Mouse (Mus musculus) liver, postnatal 0 days (tissue): ENCODE results near the gene Cd93. TPM values are rescaled to one million over a fixed set of nuclear protein-coding genes. Genes with fewer than 3 reads are reported as not detected.
A peak's percentile ranks its signal among the peaks of the same experiment; 100 is the strongest.

Experiments used
- ATAC-seq: fragments of 200-750 bp; cut with Nextera tagmentation; 2 replicates; pipeline ENCODE4 v1.8.0; 2017; ENCODE audit warnings: mild to moderate bottlenecking, moderate library complexity
- DNase-seq: peaks from one replicate; pipeline ENCODE4 v3.0.0-alpha.2; 2016
- H3K27ac ChIP-seq: fragments of 300-500 bp; sonication (generic); 2 replicates; pipeline ENCODE4 v1.5.1; 2014; ENCODE audit warnings: antibody characterized with exemption, moderate library complexity, mild to moderate bottlenecking, low read depth
- H3K27me3 ChIP-seq: fragments of 300-500 bp; sonication (generic); 2 replicates; pipeline ENCODE4 v1.6.1; 2014; ENCODE audit warnings: low read length, control low read depth, mixed read lengths; ENCODE audit not compliant: insufficient read depth
- H3K36me3 ChIP-seq: fragments of 300-500 bp; sonication (generic); replicated peaks from 2 replicates; pipeline ENCODE4 v1.6.1; 2014; ENCODE audit warnings: mild to moderate bottlenecking, control low read depth, low read length, moderate library complexity, mixed read lengths; ENCODE audit not compliant: insufficient read depth
- H3K4me1 ChIP-seq: fragments of 300-500 bp; sonication (generic); 2 replicates; pipeline ENCODE4 v1.6.1; 2014; ENCODE audit warnings: antibody characterized with exemption, mild to moderate bottlenecking, control low read depth; ENCODE audit not compliant: insufficient read depth
- H3K4me2 ChIP-seq: fragments of 300-500 bp; sonication (generic); 2 replicates; pipeline ENCODE4 v1.6.1; 2014; ENCODE audit warnings: low read depth, mild to moderate bottlenecking, low read length, moderate library complexity, mixed read lengths
- H3K4me3 ChIP-seq: fragments of 300-500 bp; sonication (generic); 2 replicates; pipeline ENCODE4 v1.5.1; 2014; ENCODE audit warnings: low read depth, low read length
- H3K9ac ChIP-seq: fragments of 300-500 bp; sonication (generic); replicated peaks from 2 replicates; pipeline ENCODE4 v1.6.1; 2014; ENCODE audit warnings: mild to moderate bottlenecking, moderate library complexity
- H3K9me3 ChIP-seq: fragments of 300-500 bp; sonication (generic); 2 replicates; pipeline ENCODE4 v1.6.1; 2016; ENCODE audit warnings: mild to moderate bottlenecking, control low read depth, low read length, mixed read lengths
- CTCF ChIP-seq: sonication (generic); IDR thresholded peaks from 2 replicates; pipeline ENCODE4 v1.5.1; 2016; ENCODE audit warnings: antibody characterized with exemption, low read depth
- EP300 ChIP-seq: IDR thresholded peaks from 2 replicates; pipeline ENCODE4 v1.6.1; 2016; ENCODE audit warnings: antibody characterized with exemption, low read depth, mild to moderate bottlenecking
- WGBS: fragments of 180-500 bp; shearing (Covaris S2); extraction: QIAGEN DNeasy Blood & Tissue Kit; methylation state at CpG from one replicate; pipeline ENCODE4 v1.1.7; 2014; ENCODE audit not compliant: insufficient replicate concordance; 5-methylcytosine and 5-hydroxymethylcytosine counted together
- polyA plus RNA-seq: library from polyadenylated mRNA; unstranded; fragments of >200 nt; fragmentation: Nextera tagmentation; extraction: Ambion mirVana; gene quantifications from 2 replicates; pipeline ENCODE4 v1.2.1, GENCODE M21; 2015

Gene Cd93
- polyA plus RNA-seq, 1 experiment from 2014 or later: 3.3 TPM

DNA sequence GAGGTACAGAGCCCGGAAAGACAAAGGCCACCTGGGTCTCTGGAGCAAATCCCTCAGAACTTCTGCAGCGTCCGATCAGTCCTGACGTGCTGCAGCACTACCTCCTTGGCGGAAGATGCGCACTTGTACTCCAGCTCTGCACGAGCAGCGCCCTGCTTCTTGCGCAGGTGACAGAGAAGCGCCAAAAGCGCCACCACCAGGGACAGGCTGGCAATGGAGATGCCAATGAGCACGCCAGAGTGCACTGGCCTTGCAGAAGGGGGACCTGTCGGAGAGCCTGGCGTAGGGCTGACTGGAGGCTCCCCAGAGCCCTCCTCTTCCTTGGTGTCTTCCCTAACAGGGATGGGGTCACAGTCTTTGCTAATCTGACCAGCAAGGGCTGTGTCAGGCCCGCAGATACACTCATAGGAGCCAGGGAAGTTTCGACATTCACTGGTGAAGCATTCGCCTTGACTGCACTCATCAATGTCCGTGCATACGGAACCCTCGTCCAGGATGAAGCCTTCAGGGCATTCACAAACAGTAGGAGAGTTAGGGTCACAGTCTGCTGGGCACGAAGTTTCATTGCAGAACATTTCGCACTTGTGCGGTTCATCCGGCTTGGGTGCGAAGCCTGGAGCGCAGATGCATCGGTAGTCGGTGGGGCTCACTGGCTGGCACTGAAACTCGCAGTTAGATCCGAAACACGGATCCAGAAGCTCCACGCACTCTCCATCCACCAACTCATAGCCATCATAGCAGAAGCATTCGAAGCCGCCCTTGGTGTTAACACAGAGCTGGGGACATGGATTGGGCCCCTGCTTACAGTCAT is 37.0 kb downstream of the Cd93 start:
- peak overlapping the region; percentile 68 for H3K4me2 ChIP-seq
- DNase-seq (peak; percentile 53), ATAC-seq (no peak)
- no peaks in the 10 kb centered on the region for H3K36me3 ChIP-seq
- H3K4me3 ChIP-seq: peak overlapping the region; percentile 53
- H3K27ac ChIP-seq: peak overlapping the region; percentile 24; the same call in 1 of the 2 replicates
- TF ChIP-seq CTCF: peak; percentile 52
- TF ChIP-seq EP300: no peak
- H3K4me1 ChIP-seq: peaks cover 11% of the 10 kb centered on the region; the same call in 1 of the 2 replicates
- WGBS: 9% methylated on average over 34 of the region's 34 CpGs
- H3K9ac ChIP-seq: peak overlapping the region; percentile 51
- H3K9me3 ChIP-seq: no peaks in the 10 kb centered on the region
- peaks cover 22% of the 10 kb centered on the region for H3K27me3 ChIP-seq

DNA sequence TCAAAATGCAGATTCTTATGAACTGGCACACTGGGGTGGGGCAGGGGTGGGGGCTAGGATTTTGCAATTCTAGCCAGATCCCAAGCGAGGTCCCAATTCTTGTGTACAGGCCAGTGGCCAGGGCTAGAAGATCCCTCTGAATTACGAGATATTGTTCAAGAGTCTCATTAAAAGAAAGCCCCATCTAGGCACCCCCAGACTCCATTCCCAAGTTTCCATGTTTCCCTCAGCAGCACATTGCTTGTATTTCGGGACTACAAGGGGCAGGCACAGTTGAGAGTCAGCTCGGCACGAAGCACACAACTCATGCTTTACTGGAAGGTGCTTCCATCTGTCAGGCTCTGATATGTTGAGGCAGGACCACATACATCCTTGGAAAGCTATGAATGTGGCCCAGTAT is 38.5 kb downstream of the Cd93 start:
- peak overlapping the region; percentile 68 for H3K4me2 ChIP-seq
- TF ChIP-seq CTCF (no peak), EP300 (no peak)
- H3K4me3 ChIP-seq: peak overlapping the region; percentile 53; the same call in 1 of the 2 replicates

DNA sequence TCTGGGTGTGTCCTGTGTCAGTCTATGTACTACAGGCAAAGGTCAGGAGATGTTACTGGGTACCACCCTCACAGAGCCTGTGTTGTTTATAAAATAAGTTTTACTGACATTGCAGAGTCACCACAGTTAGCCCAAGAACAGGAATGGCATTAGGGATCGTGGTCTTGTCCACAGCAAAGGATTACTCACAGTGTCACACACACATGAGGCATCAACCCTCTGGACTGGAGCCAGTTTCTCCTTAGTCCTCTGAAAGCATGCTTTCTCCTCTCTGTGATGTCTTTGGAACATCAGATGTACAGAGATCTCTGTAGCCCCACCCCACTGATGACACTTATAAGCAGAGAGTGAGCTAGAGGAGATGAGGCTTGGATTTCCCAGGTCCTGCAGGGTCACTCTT is 41.1 kb downstream of the Cd93 start:
- TF ChIP-seq CTCF: no peak
- 69% methylated on average over 1 of the region's 1 CpGs for WGBS
- no peak overlapping the region for H3K4me3 ChIP-seq
- DNase-seq: no peak
- no peak overlapping the region for H3K4me2 ChIP-seq
- H3K27ac ChIP-seq: no peak overlapping the region
- peaks cover 5% of the 10 kb centered on the region; the same call in 1 of the 2 replicates for H3K4me1 ChIP-seq
- H3K9ac ChIP-seq: no peak overlapping the region
- H3K9me3 ChIP-seq: no peaks in the 10 kb centered on the region
- H3K27me3 ChIP-seq: peaks cover 15% of the 10 kb centered on the region
- no peak for ATAC-seq
- H3K36me3 ChIP-seq: no peaks in the 10 kb centered on the region

More for the DNA sequence above, 38.5 kb downstream of the Cd93 start:
- DNase-seq: no peak
- no peak overlapping the region for H3K27ac ChIP-seq
- H3K9me3 ChIP-seq: no peaks in the 10 kb centered on the region
- peaks cover 22% of the 10 kb centered on the region for H3K27me3 ChIP-seq
- no peak overlapping the region for H3K9ac ChIP-seq
- peaks cover 11% of the 10 kb centered on the region; the same call in 1 of the 2 replicates for H3K4me1 ChIP-seq
- no peaks in the 10 kb centered on the region for H3K36me3 ChIP-seq
- ATAC-seq: no peak
- 66% methylated on average over 5 of the region's 5 CpGs for WGBS

DNA sequence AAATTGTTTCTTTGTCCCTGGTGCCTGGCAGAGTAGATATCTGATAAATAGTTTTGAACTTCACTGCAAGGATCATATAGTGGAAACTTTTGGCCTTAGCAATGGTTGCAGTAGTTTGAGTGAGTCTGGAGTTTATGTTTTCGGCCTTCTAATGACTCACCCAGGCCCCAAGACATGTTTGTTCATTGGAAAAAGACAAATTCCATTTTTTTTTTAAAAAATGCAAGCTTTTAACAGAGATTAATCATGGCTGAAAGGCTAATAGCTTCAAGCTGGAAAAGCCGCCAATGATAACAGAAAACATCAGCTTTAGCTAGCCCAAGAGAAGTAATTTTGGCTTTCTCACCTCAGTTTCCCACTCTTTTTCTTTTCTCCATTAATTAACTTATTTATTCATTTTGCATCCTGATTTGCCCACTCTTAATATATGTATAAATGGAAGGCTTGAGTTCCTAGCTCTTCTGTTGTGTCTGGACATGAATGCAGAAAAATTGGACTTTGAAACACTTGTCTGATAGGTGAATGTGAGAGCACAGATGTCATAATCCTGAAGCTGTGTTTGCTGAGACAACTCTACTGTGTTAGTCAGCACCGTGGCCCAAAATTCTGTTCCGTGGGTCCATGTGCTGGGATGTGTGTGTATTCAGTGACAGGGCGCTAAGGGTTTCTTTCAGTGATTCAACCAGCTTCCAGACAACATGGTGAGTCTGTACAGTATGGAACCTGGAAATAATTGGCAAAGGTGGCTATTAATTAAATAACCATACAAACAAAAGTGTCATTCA is 44.3 kb downstream of the Cd93 start:
- no peaks in the 10 kb centered on the region for H3K36me3 ChIP-seq
- peaks cover 19% of the 10 kb centered on the region for H3K27me3 ChIP-seq
- H3K4me1 ChIP-seq: peaks cover 7% of the 10 kb centered on the region
- no peaks in the 10 kb centered on the region for H3K9me3 ChIP-seq
- H3K4me3 ChIP-seq: no peak overlapping the region
- TF ChIP-seq EP300: no peak
- TF ChIP-seq CTCF: no peak
- ATAC-seq: no peak
- WGBS: 67% methylated on average over 5 of the region's 5 CpGs
- no peak for DNase-seq
- no peak overlapping the region for H3K27ac ChIP-seq
- no peak overlapping the region for H3K4me2 ChIP-seq
- no peak overlapping the region for H3K9ac ChIP-seq

DNA sequence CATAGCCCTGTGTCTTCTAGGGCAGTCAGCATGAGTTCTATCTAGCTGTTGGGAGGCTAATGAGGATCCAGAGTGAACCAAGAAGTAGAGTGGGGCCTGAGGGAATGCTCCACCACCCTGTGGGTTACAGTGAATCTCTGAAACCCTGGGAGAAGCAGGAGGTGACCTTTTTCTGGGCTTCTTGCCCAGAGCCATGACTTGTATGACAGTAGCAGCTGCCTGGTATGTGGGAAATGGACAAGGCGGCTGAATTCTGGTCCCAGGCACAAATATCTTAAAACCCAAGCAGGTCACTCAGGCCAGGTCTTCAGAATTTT is 45.6 kb downstream of the Cd93 start:
- Histone ChIP-seq H3K27ac (peak overlapping the region; percentile 18; the same call in 1 of the 2 replicates), H3K4me1 (peaks cover 19% of the 10 kb centered on the region), H3K9me3 (no peaks in the 10 kb centered on the region), H3K36me3 (no peaks in the 10 kb centered on the region), H3K9ac (no peak overlapping the region; the same call in 1 of the 2 replicates), H3K4me3 (no peak overlapping the region), H3K27me3 (peaks cover 19% of the 10 kb centered on the region), H3K4me2 (no peak overlapping the region)
- DNase-seq (no peak), ATAC-seq (no peak)
- TF ChIP-seq CTCF (no peak), EP300 (no peak)
- WGBS: 70% methylated on average over 1 of the region's 1 CpGs
